Mouse (Mus musculus): Measurements from ENCODE around the gene Klk13. TPM values are rescaled to one million over a fixed set of nuclear protein-coding genes. Genes with fewer than 3 reads are reported as not detected.

Klk13 gene
- total RNA-seq, 2 experiments from 2014 or later = not detected

GRCm38 (mm10) chr7:43770701-43771100, 58.3 kb downstream of the Klk13 start:
- no peak for ATAC-seq (ENCODE audit: poor library complexity, severe bottlenecking)

DNA sequence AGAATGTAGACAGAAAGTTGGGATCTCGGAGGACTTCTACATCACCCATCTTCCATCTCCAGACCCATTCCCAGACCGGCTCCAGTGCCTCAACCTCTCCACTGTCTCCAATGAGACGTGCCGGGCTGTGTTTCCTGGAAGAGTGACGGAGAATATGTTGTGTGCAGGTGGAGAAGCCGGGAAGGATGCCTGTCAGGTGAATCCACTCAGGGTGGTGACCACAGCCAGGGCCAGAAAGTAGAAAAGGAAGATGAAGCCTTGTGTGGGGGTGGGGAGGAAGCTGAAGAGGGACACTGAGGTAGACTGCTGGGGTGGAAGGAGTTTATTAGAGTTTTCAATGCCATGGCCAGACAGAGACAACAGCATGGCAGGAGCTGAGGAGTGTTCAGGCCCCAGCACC, 59.5 kb downstream of the Klk13 start:
- no peak for ATAC-seq (ENCODE audit: poor library complexity, severe bottlenecking)

- ATAC-seq (ENCODE audit: poor library complexity, severe bottlenecking) = no peak
Observed at GRCm38 (mm10) chr7:43772901-43773300, 60.5 kb downstream of the Klk13 start.

DNA sequence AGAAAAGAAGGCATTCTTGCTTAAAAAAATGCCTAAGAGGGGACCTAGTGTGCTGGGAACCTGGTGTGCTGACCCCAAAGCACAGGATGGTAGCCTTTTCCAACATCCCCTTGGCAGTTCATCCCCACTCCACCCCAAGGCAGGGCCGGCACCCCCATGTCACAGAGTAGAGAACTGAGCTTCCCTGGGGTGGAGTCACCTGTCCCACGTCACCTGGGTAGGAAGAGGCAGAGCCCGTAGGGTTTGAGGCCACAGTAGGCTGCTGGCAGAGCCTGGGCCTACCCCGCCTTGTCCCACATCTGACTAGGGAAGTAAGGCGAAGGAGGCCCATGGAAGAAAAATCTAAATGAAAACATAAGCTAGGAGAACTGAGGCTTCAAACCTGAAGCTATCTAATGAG, 62.0 kb downstream of the Klk13 start, which contains the start of gene Klk11:
Gene Klk11 (plus strand): TSS at position 241 of the 400 bp plus-strand sequence.
- ATAC-seq (ENCODE audit: poor library complexity, severe bottlenecking) = no peak

GRCm38 (mm10) chr7:43774802-43775201, 62.4 kb downstream of the Klk13 start:
- no peak for ATAC-seq (ENCODE audit: poor library complexity, severe bottlenecking)

GRCm38 (mm10) chr7:43775311-43776057, 63.1 kb downstream of the Klk13 start:
- no peak for ATAC-seq (ENCODE audit: poor library complexity, severe bottlenecking)

DNA sequence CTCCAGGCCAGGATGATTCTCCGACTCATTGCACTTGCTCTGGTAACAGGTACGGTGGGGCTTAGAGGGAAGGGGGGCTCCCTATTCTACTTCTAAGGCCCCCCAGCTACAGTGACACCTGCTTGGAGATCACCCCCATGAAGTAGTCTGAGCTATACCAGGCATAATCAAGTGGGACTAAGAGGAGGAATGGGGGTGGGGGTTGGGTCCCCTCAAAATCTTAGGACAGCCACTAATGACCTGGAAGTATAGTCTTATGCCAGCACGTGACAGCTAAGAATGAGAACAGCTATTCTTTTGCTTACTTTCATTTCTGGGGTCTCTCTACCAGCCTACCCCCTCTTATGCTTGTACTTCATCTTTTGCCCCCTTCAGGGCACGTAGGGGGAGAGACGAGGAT, 64.1 kb downstream of the Klk13 start:
- ATAC-seq (ENCODE audit: poor library complexity, severe bottlenecking) = no peak

Other genes with a start within 250 kb of the Klk13 start
- 2.9 and 3.1 TPM in 2 replicates for gene Vsig10l, start 249.4 kb upstream of the Klk13 start, total RNA-seq (2015)
- gene Vsig10l, start 249.4 kb upstream of the Klk13 start, total RNA-seq (2017) = 2.7 and 4.5 TPM in 2 replicates
- not detected in 2 replicates for gene Iglon5, start 222.5 kb upstream of the Klk13 start, total RNA-seq (2015)
- not detected in 2 replicates for gene Iglon5, start 222.5 kb upstream of the Klk13 start, total RNA-seq (2017)
- not detected in 2 replicates for gene 4931406B18Rik, start 206.6 kb upstream of the Klk13 start, total RNA-seq (2015)
- not detected in 2 replicates for gene 4931406B18Rik, start 206.6 kb upstream of the Klk13 start, total RNA-seq (2017)
- gene Cd33, start 168.1 kb upstream of the Klk13 start, total RNA-seq (2015) = 80.0 and 80.1 TPM in 2 replicates
- 36.3 and 48.1 TPM in 2 replicates for gene Cd33, start 168.1 kb upstream of the Klk13 start, total RNA-seq (2017)
- gene Zfp658, start 150.3 kb upstream of the Klk13 start, total RNA-seq (2015) = 6.3 and 8.1 TPM in 2 replicates
- 6.9 and 7.4 TPM in 2 replicates for gene Zfp658, start 150.3 kb upstream of the Klk13 start, total RNA-seq (2017)
- 7.1 and 13.3 TPM in 2 replicates for gene Zfp719, start 133.0 kb upstream of the Klk13 start, total RNA-seq (2015)
- 6.9 and 9.3 TPM in 2 replicates for gene Zfp719, start 133.0 kb upstream of the Klk13 start, total RNA-seq (2017)
- gene Zfp819, start 105.4 kb upstream of the Klk13 start, total RNA-seq (2015) = not detected in 2 replicates
- not detected in 2 replicates for gene Zfp819, start 105.4 kb upstream of the Klk13 start, total RNA-seq (2017)
- gene Ceacam18, start 77.9 kb upstream of the Klk13 start, total RNA-seq (2015) = not detected in 2 replicates
- gene Ceacam18, start 77.9 kb upstream of the Klk13 start, total RNA-seq (2017) = not detected in 2 replicates
- gene Siglece, start 52.4 kb upstream of the Klk13 start, total RNA-seq (2015) = 41.6 and 46.2 TPM in 2 replicates
- gene Siglece, start 52.4 kb upstream of the Klk13 start, total RNA-seq (2017) = 22.1 and 29.7 TPM in 2 replicates
- gene Ctu1, start 40.6 kb upstream of the Klk13 start, total RNA-seq (2015) = 4.7 and 5.3 TPM in 2 replicates
- 3.7 and 3.9 TPM in 2 replicates for gene Ctu1, start 40.6 kb upstream of the Klk13 start, total RNA-seq (2017)
- not detected in 2 replicates for gene Klk14, start 22.1 kb upstream of the Klk13 start, total RNA-seq (2015)
- gene Klk14, start 22.1 kb upstream of the Klk13 start, total RNA-seq (2017) = not detected in 2 replicates
- gene Klk12, start 56.3 kb downstream of the Klk13 start, total RNA-seq (2015) = not detected in 2 replicates
- not detected in 2 replicates for gene Klk12, start 56.3 kb downstream of the Klk13 start, total RNA-seq (2017)
- not detected in 2 replicates for gene Klk11, start 62.0 kb downstream of the Klk13 start, total RNA-seq (2015)
- gene Klk11, start 62.0 kb downstream of the Klk13 start, total RNA-seq (2017) = not detected in 2 replicates
- not detected in 2 replicates for gene Klk10, start 68.5 kb downstream of the Klk13 start, total RNA-seq (2015)
- gene Klk10, start 68.5 kb downstream of the Klk13 start, total RNA-seq (2017) = not detected in 2 replicates
- not detected in 2 replicates for gene Klk9, start 79.3 kb downstream of the Klk13 start, total RNA-seq (2015)
- gene Klk9, start 79.3 kb downstream of the Klk13 start, total RNA-seq (2017) = not detected in 2 replicates
- 10.4 and 13.7 TPM in 2 replicates for gene Klk8, start 85.0 kb downstream of the Klk13 start, total RNA-seq (2015)
- 5.0 and 10.2 TPM in 2 replicates for gene Klk8, start 85.0 kb downstream of the Klk13 start, total RNA-seq (2017)
- not detected in 2 replicates for gene Klk7, start 98.7 kb downstream of the Klk13 start, total RNA-seq (2015)
- not detected in 2 replicates for gene Klk7, start 98.7 kb downstream of the Klk13 start, total RNA-seq (2017)
- not detected in 2 replicates for gene Klk6, start 111.9 kb downstream of the Klk13 start, total RNA-seq (2015)
- not detected in 2 replicates for gene Klk6, start 111.9 kb downstream of the Klk13 start, total RNA-seq (2017)
- gene Klk5, start 129.4 kb downstream of the Klk13 start, total RNA-seq (2015) = not detected in 2 replicates
- not detected in 2 replicates for gene Klk5, start 129.4 kb downstream of the Klk13 start, total RNA-seq (2017)
- not detected in 2 replicates for gene Klk4, start 168.6 kb downstream of the Klk13 start, total RNA-seq (2015)
- not detected in 2 replicates for gene Klk4, start 168.6 kb downstream of the Klk13 start, total RNA-seq (2017)
- 0.55 TPM in 1 of 2 replicates, not detected in the other for gene Klk15, start 221.2 kb downstream of the Klk13 start, total RNA-seq (2015)
- gene Klk15, start 221.2 kb downstream of the Klk13 start, total RNA-seq (2017) = not detected in 2 replicates
- not detected in 2 replicates for gene Klk1b8, start 238.1 kb downstream of the Klk13 start, total RNA-seq (2015)
- gene Klk1b8, start 238.1 kb downstream of the Klk13 start, total RNA-seq (2017) = not detected in 2 replicates

Data from megakaryocyte, adult 5-6 weeks (primary cell).